Mouse (Mus musculus): ENCODE results near the gene Tead1. TPM values are rescaled to one million over a fixed set of nuclear protein-coding genes. Genes with fewer than 3 reads are reported as not detected.
"Not testable (repeated sequence)": the region's sequence is repeated elsewhere in the genome, so short reads cannot be mapped to it uniquely, and the experiment has no call there.

Gene Tead1
- polyA plus RNA-seq, 2 experiments from 2014 or later = 0.60 TPM; not detected in 1

DNA sequence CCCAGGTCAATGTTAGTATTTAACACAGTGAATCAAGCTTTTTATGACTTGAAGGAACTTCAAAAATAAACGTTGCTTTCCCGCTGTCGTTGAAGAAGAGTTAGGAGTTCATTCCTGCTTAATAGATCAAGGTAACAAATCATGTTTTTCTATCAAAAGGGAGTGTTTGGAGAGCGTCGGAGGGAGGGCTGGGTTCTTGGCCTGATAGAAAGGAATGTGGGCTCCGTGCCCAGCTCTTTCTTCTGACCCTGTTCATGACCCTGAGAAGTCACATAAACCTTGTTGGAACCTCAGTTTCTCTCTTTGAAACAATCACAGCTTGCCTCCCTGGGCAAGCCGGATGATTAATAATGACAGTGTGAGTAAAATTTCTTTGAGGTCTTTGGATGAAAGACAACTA, 251.6 kb downstream of the Tead1 start:
- ATAC-seq = no peak

DNA sequence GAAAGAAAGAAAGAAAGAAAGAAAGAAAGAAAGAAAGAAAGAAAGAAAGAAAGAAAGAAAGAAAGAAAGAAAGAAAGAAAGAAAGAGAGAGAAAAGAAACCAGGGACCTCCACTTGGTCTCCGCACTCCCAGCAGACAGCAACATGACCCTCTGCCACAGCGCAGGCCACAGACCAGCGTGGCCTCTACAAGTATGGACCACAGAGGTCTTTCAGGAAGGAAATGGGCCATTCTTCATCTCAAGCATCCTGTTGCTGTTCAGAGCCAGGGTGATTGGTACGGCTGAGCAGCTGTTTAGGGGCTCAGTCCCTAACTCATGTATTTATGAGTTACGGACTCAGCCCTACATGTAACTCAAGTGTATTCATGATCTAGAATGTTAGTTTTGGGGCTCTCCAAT, 256.8 kb downstream of the Tead1 start:
- ATAC-seq = not testable (repeated sequence)

DNA sequence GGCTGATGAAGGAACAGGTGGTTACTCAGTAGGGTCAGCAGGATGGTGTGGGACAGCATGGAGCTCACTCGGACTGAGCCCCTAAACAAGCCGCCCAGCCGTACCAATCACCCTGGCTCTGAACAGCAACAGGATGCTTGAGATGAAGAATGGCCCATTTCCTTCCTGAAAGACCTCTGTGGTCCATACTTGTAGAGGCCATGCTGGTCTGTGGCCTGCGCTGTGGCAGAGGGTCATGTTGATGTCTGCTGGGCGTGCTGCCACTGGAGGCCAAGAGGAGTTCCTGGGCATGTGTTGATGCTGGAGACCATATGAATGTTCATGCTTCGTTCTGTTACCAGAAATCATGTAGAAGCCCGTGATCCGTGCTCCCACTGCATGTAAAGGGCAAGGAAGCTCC, 258.0 kb downstream of the Tead1 start:
- no peak for ATAC-seq

DNA sequence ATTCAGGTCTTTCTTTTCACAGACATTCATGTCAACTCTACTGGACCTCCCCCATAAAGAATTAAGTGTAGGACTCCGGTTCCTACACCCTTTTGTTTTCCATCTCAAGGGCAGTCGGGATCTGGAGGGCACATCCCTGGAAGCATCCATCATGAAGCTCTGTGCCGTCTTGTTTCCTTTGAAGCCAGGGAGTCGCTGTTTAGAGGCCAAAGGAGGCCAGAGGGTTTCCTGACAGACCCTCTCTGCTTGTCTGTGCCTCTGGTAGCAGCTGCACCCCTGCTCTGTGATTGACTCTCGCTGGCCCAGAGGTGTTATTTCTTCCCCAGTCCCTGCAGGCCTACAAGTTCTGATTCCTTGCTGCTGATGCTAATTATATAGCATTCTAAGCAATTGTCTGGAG, 259.8 kb downstream of the Tead1 start:
- no peak for ATAC-seq

DNA sequence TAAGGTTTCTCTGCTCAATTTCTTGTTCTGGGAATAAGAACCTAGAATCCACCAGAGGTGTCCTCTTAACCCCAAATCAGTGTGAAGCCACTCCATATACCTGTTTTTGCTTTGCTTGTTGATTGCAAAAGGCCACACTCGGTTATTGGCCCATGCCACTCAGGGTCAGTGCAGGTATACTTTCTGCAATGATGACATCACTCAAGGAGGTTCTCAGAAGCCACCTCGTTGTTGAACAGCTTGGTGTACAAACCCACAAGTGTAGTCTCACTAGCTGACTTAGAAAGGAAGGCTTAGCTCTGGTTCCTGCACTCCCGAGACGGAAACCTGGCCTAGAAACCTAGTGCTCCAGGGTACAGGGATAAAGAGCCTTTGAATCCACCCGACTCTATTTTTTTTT, 263.4 kb downstream of the Tead1 start:
- ATAC-seq = no peak

DNA sequence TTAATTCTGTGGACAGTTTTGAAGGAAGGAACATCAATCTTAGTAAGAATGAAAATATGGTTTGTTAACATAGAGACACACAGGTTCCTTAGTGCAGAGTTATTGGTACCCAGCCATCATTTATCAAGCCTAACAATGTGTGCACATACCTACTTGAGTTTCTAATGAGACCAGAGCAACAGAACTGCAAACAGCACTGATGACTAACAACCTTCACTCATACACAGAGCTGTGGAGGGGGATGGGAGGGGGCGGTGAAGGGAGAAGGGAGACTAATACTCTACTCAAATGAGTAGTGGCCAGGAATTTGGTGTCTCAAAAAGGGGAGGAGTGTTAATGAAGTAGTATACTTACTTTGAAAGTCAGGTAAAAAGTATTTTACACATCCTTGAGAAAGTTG, 263.9 kb downstream of the Tead1 start:
- ATAC-seq = no peak

DNA sequence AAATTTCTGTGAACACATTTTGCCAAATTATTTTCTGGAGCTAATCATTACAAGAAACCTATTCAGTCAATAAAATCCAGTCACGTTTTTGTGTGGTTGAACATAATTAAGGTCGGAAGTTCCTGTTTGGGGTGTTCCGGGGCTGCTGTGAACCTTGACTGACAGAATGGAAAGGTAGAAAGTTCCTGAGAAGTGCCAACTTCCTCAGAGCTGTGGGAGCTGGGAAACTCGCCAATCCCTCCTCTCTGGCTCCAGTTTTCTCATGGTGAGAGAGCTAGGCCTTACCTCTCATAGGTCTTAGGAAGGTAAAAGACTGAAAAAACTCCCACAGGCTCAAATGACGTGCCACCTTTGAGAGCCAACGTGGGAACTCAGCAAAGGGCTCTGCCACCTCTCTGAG, 267.6 kb downstream of the Tead1 start:
- no peak for ATAC-seq

DNA sequence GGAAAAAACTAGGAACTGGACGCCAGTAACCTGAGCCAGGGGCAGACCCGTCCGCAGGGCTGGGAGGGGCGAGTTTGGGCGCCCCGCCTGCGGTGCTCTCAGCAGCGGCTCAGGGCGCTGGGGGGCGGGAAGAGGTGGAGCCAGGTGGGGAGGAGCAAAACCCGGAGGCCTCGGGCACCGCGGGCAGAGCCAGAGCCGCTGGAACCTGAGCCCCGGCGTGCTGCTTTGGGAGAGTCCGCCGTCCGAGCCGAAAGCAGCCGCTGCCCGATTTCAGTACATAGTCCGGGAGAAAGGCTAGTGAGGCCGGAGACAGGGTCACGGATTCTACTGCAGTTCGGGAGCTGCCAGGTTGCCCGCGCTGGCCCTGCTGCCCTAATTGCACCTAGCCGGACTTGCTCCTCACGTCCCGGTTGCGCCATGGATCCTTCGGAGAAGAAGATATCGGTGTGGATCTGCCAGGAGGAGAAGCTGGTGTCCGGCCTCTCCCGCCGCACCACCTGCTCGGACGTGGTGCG, 274.7 kb downstream of the Tead1 start, which contains the start of gene Rassf10:
Rassf10 (plus strand) TSS at position 186 of the 515 bp plus-strand sequence.
- ATAC-seq = no peak

DNA sequence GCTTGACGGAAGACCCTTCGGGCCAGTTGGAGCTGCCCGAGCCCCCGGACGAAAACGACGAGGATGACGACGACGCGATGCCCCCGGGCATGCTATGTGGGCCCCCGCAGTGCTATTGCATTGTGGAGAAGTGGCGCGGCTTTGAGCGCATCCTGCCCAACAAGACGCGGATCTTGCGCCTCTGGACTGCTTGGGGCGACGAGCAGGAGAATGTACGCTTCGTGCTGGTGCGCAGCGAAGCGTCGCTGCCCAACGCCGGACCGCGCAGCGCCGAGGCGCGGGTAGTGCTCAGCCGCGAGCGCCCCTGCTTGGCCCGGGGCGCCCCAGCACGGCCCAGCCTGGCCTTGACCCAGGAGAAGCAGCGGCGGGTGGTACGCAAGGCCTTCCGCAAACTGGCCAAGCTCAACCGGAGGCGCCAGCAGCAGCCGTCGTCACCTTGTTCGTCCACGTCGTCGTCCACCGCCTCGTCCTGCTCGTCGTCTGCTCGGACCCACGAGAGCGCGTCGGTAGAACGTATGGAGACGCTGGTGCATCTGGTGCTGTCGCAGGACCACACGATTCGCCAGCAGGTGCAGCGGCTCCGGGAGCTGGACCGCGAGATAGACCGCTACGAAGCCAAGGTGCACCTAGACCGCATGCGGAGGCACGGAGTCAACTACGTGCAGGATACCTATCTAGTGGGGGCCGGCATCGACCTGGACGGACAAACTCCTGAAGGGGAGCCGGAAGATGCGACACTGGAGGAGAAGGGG, 275.4 kb downstream of the Tead1 start:
- ATAC-seq = no peak

DNA sequence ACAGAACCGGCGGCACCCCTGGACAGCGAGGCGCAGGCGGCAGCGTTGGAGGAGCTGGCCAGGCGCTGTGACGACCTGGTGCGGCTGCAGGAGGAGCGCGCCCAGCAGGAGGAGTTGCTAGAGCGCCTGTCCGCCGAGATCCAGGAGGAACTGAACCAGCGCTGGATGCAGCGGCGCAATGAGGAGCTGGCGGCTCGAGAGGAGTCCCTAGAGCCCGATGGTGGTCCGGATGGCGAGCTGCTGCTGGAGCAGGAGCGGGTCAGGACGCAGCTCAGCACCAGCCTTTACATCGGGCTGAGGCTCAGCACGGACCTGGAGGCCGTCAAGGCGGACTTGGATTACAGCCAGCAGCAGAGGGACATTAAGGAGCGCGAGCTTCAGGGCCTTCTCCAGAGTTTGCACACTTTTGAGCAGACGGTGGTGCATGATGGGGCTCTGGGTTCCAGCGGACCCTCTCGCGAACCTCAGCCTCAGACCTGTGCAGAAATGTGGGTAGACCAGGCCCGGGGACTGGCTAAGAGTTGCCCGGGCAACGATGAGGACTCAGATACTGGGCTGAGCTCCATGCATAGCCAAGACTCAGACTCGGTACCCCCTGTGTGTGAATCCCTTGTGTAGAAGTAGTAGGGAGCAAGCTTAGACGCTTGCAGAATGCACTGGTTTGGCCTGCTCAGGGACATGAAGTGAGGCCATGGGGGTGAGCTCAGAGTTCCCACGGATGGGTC, 276.1 kb downstream of the Tead1 start:
- ATAC-seq = no peak

DNA sequence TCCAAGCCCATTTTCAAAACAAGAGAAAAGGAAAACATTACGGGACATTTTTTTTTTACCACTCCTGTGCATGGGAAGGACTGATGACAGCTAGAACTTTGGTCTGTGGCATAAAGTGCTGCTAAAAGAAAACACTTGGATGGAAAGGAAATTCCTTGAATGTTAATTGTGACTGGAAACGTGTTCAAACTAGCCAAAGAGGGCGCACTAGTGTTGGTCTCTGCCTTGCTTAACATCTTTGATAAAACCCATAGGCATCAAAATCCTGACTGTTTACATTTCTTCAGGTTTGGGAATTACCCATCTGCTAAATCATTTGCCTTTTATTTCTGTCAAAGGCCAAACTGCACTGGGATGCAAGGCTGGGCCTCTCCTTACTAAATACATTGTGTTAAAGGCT, 276.8 kb downstream of the Tead1 start:
- ATAC-seq = no peak

Measured in activated CD4-positive, CD25-positive, alpha-beta regulatory T cell, adult 4 months (primary cell).